Mouse (Mus musculus) neural tube, embryonic 11.5 days (tissue): ENCODE data around the gene Sidt2. TPM values are rescaled to one million over a fixed set of nuclear protein-coding genes. Genes with fewer than 3 reads are reported as not detected.

Experiments
- ATAC-seq: fragments of 200-750 bp; cut with Nextera tagmentation; 2 replicates; pipeline ENCODE4 v1.8.0; 2017; ENCODE audit warnings: moderate number of reproducible peaks, mild to moderate bottlenecking, moderate TSS enrichment, moderate library complexity; ENCODE audit not compliant: insufficient read depth, low FRiP score, low TSS enrichment
- DNase-seq: peaks from one replicate; pipeline ENCODE4 v3.0.0-alpha.2; 2015; ENCODE audit warnings: low spot score
- H3K27ac ChIP-seq: fragments of 300-500 bp; sonication (generic); 2 replicates; pipeline ENCODE4 v1.5.1; 2014; ENCODE audit warnings: low read depth, mild to moderate bottlenecking, low read length
- H3K27me3 ChIP-seq: fragments of 300-500 bp; sonication (generic); 2 replicates; pipeline ENCODE4 v1.6.1; 2014; ENCODE audit warnings: mild to moderate bottlenecking, low read length, mixed read lengths; ENCODE audit not compliant: control insufficient read depth, insufficient read depth
- H3K36me3 ChIP-seq: fragments of 300-500 bp; sonication (generic); 2 replicates; pipeline ENCODE4 v1.6.1; 2014; ENCODE audit warnings: mild to moderate bottlenecking, low read length, moderate library complexity, mixed read lengths; ENCODE audit not compliant: control insufficient read depth, insufficient read depth
- H3K4me1 ChIP-seq: fragments of 300-500 bp; sonication (generic); 2 replicates; pipeline ENCODE4 v1.6.1; 2014; ENCODE audit warnings: low read length, mixed read lengths; ENCODE audit not compliant: control insufficient read depth, insufficient read depth
- H3K4me2 ChIP-seq: fragments of 300-500 bp; sonication (generic); 2 replicates; pipeline ENCODE4 v1.6.1; 2014; ENCODE audit warnings: low read depth, mild to moderate bottlenecking, moderate library complexity
- H3K4me3 ChIP-seq: fragments of 300-500 bp; sonication (generic); 2 replicates; pipeline ENCODE4 v1.5.1; 2014; ENCODE audit warnings: low read depth, low read length
- H3K9ac ChIP-seq: fragments of 300-500 bp; sonication (generic); 2 replicates; pipeline ENCODE4 v1.6.1; 2014; ENCODE audit warnings: mild to moderate bottlenecking, low read length
- H3K9me3 ChIP-seq: fragments of 300-500 bp; sonication (generic); 2 replicates; pipeline ENCODE4 v1.6.1; 2016; ENCODE audit warnings: low read length; ENCODE audit not compliant: control insufficient read depth
- WGBS: fragments of 180-500 bp; shearing (Covaris S2); extraction: QIAGEN DNeasy Blood & Tissue Kit; methylation state at CpG from one replicate; pipeline ENCODE4 v1.1.7; 2014; 5-methylcytosine and 5-hydroxymethylcytosine counted together
- polyA plus RNA-seq: library from polyadenylated mRNA; unstranded; fragments of >200 nt; fragmentation: Nextera tagmentation; extraction: Ambion mirVana; gene quantifications from 2 replicates; pipeline ENCODE4 v1.2.1, GENCODE M21; 2014

The Sidt2 gene
- polyA plus RNA-seq, 1 experiment from 2014 or later, result 34.7 TPM

GRCm38 (mm10) chr9:45932571-45933415, 22.3 kb downstream of the Sidt2 start:
- H3K36me3 ChIP-seq, result peaks cover 2% of the 10 kb centered on the region; the same call in 1 of the 2 replicates
- no peak overlapping the region for H3K9ac ChIP-seq
- H3K27ac ChIP-seq, result no peak overlapping the region
- no peak overlapping the region for H3K4me2 ChIP-seq
- no peak overlapping the region for H3K4me3 ChIP-seq
- WGBS, result 72% methylated on average over 11 of the region's 11 CpGs
- DNase-seq (no peak), ATAC-seq (no peak)
- no peaks in the 10 kb centered on the region for H3K27me3 ChIP-seq
- H3K4me1 ChIP-seq, result 0 out of 2 replicates have a peak, but pooled peaks cover 3% of the 10 kb centered on the region
- H3K9me3 ChIP-seq, result no peaks in the 10 kb centered on the region

GRCm38 (mm10) chr9:45931958-45932357, 23.1 kb downstream of the Sidt2 start:
- 84% methylated on average over 1 of the region's 1 CpGs for WGBS
- H3K4me3 ChIP-seq, result no peak overlapping the region
- 0 out of 2 replicates have a peak, but pooled peaks cover 3% of the 10 kb centered on the region for H3K4me1 ChIP-seq

GRCm38 (mm10) chr9:45929285-45929684, 25.8 kb downstream of the Sidt2 start:
- H3K9ac ChIP-seq, result no peak overlapping the region
- no peak overlapping the region for H3K27ac ChIP-seq
- WGBS, result 91% methylated on average over 5 of the region's 5 CpGs
- H3K9me3 ChIP-seq, result no peaks in the 10 kb centered on the region
- peaks cover 6% of the 10 kb centered on the region for H3K36me3 ChIP-seq
- H3K4me1 ChIP-seq, result no peaks in the 10 kb centered on the region
- H3K4me2 ChIP-seq, result no peak overlapping the region
- DNase-seq, result no peak
- no peak overlapping the region for H3K4me3 ChIP-seq
- no peak for ATAC-seq
- no peaks in the 10 kb centered on the region for H3K27me3 ChIP-seq

More at GRCm38 (mm10) chr9:45931958-45932357, 23.1 kb downstream of the Sidt2 start:
- Histone ChIP-seq H3K27me3 (no peaks in the 10 kb centered on the region), H3K4me2 (no peak overlapping the region), H3K9me3 (no peaks in the 10 kb centered on the region), H3K9ac (no peak overlapping the region), H3K27ac (no peak overlapping the region), H3K36me3 (peaks cover 6% of the 10 kb centered on the region)
- ATAC-seq (no peak), DNase-seq (no peak)

- WGBS, result 76% methylated on average over 1 of the region's 1 CpGs
- H3K9me3 ChIP-seq, result no peaks in the 10 kb centered on the region
- no peaks in the 10 kb centered on the region; the same call in 1 of the 2 replicates for H3K36me3 ChIP-seq
- H3K4me1 ChIP-seq, result no peaks in the 10 kb centered on the region
- ATAC-seq (no peak), DNase-seq (no peak)
- no peaks in the 10 kb centered on the region for H3K27me3 ChIP-seq
- no peak overlapping the region for H3K4me3 ChIP-seq
- no peak overlapping the region for H3K4me2 ChIP-seq
- no peak overlapping the region for H3K27ac ChIP-seq
- H3K9ac ChIP-seq, result no peak overlapping the region
Observed at GRCm38 (mm10) chr9:45919895-45920294, 35.2 kb downstream of the Sidt2 start.

GRCm38 (mm10) chr9:45917041-45917934, 37.8 kb downstream of the Sidt2 start:
- Histone ChIP-seq H3K4me3 (no peak overlapping the region), H3K9ac (no peak overlapping the region), H3K27me3 (no peaks in the 10 kb centered on the region), H3K36me3 (peaks cover 2% of the 10 kb centered on the region; the same call in 1 of the 2 replicates), H3K9me3 (no peaks in the 10 kb centered on the region), H3K27ac (no peak overlapping the region), H3K4me2 (no peak overlapping the region), H3K4me1 (no peaks in the 10 kb centered on the region)
- 89% methylated on average over 5 of the region's 5 CpGs for WGBS
- ATAC-seq (no peak), DNase-seq (no peak)

GRCm38 (mm10) chr9:45915659-45916058, 39.4 kb downstream of the Sidt2 start:
- Histone ChIP-seq H3K4me1 (no peaks in the 10 kb centered on the region), H3K36me3 (peaks cover 2% of the 10 kb centered on the region; the same call in 1 of the 2 replicates), H3K4me3 (no peak overlapping the region), H3K27me3 (no peaks in the 10 kb centered on the region), H3K4me2 (no peak overlapping the region), H3K27ac (no peak overlapping the region), H3K9ac (no peak overlapping the region), H3K9me3 (no peaks in the 10 kb centered on the region)
- no peak for DNase-seq
- ATAC-seq, result no peak
- WGBS, result 95% methylated on average over 2 of the region's 2 CpGs

- Histone ChIP-seq H3K9me3 (no peaks in the 10 kb centered on the region), H3K27me3 (no peaks in the 10 kb centered on the region), H3K4me2 (no peak overlapping the region), H3K4me1 (peaks cover 7% of the 10 kb centered on the region), H3K4me3 (no peak overlapping the region), H3K27ac (no peak overlapping the region), H3K9ac (no peak overlapping the region), H3K36me3 (peaks cover 7% of the 10 kb centered on the region; the same call in 1 of the 2 replicates)
- ATAC-seq, result no peak
- 87% methylated on average over 1 of the region's 1 CpGs for WGBS
- DNase-seq, result peak; percentile 44
Observed at GRCm38 (mm10) chr9:45911673-45912072, 43.4 kb downstream of the Sidt2 start.

GRCm38 (mm10) chr9:45910995-45911394, 44.1 kb downstream of the Sidt2 start:
- 86% methylated on average over 3 of the region's 3 CpGs for WGBS

More at GRCm38 (mm10) chr9:45910995-45911394, 44.1 kb downstream of the Sidt2 start:
- Histone ChIP-seq H3K9me3 (no peaks in the 10 kb centered on the region), H3K9ac (no peak overlapping the region), H3K36me3 (peaks cover 7% of the 10 kb centered on the region; the same call in 1 of the 2 replicates), H3K4me3 (no peak overlapping the region), H3K4me2 (no peak overlapping the region), H3K4me1 (peaks cover 7% of the 10 kb centered on the region), H3K27ac (no peak overlapping the region), H3K27me3 (no peaks in the 10 kb centered on the region)
- ATAC-seq, result no peak
- no peak for DNase-seq
